Mouse (Mus musculus): Measurements from ENCODE around the gene Platr17.

Gene Platr17

GRCm38 (mm10) chr17:33908331-33909076 is 3.6 kb downstream of the Platr17 start:
- TF ChIP-seq GATA4 (IDR thresholded peaks at IDR 0.05; ENCODE audit: insufficient replicate concordance, low read length): no peak

- no peak for TF ChIP-seq GATA4 (IDR thresholded peaks at IDR 0.05; ENCODE audit: insufficient replicate concordance, low read length)
Observed at GRCm38 (mm10) chr17:33909077-33909868, 4.3 kb downstream of the Platr17 start, which contains the start of gene Daxx. TSS of gene Daxx (plus strand) at chr17:33909414.

GRCm38 (mm10) chr17:33909869-33910250 is 4.9 kb downstream of the Platr17 start:
- no peak for TF ChIP-seq GATA4 (IDR thresholded peaks at IDR 0.05; ENCODE audit: insufficient replicate concordance, low read length)

GRCm38 (mm10) chr17:33910346-33911051 is 5.6 kb downstream of the Platr17 start:
- TF ChIP-seq GATA4 (IDR thresholded peaks at IDR 0.05; ENCODE audit: insufficient replicate concordance, low read length): no peak

- TF ChIP-seq GATA4 (IDR thresholded peaks at IDR 0.05; ENCODE audit: insufficient replicate concordance, low read length): no peak
Observed at GRCm38 (mm10) chr17:33911052-33911812, 6.3 kb downstream of the Platr17 start.

- TF ChIP-seq GATA4 (IDR thresholded peaks at IDR 0.05; ENCODE audit: insufficient replicate concordance, low read length): no peak
Observed at GRCm38 (mm10) chr17:33911813-33912414, 7.0 kb downstream of the Platr17 start.

- no peak for TF ChIP-seq GATA4 (IDR thresholded peaks at IDR 0.05; ENCODE audit: insufficient replicate concordance, low read length)
Observed at GRCm38 (mm10) chr17:33913264-33913663, 8.3 kb downstream of the Platr17 start.

GRCm38 (mm10) chr17:33913905-33914304 is 9.0 kb downstream of the Platr17 start:
- no peak for TF ChIP-seq GATA4 (IDR thresholded peaks at IDR 0.05; ENCODE audit: insufficient replicate concordance, low read length)

GRCm38 (mm10) chr17:33914969-33915391 is 10.0 kb downstream of the Platr17 start:
- TF ChIP-seq GATA4 (IDR thresholded peaks at IDR 0.05; ENCODE audit: insufficient replicate concordance, low read length): no peak

GRCm38 (mm10) chr17:33915671-33916250 is 10.8 kb downstream of the Platr17 start, which contains the start of the genes Tapbp and Zbtb22:
TSS of gene Tapbp (plus strand) at chr17:33915899.
TSS of gene Zbtb22 (plus strand) at chr17:33915904.
- TF ChIP-seq GATA4 (IDR thresholded peaks at IDR 0.05; ENCODE audit: insufficient replicate concordance, low read length): no peak; the same call in 1 of the 2 replicates

GRCm38 (mm10) chr17:33916294-33916693 is 11.4 kb downstream of the Platr17 start:
- TF ChIP-seq GATA4 (IDR thresholded peaks at IDR 0.05; ENCODE audit: insufficient replicate concordance, low read length): no peak

- no peak for TF ChIP-seq GATA4 (IDR thresholded peaks at IDR 0.05; ENCODE audit: insufficient replicate concordance, low read length)
Observed at GRCm38 (mm10) chr17:33916847-33917655, 12.1 kb downstream of the Platr17 start.

GRCm38 (mm10) chr17:33917656-33918292 is 12.8 kb downstream of the Platr17 start:
- TF ChIP-seq GATA4 (IDR thresholded peaks at IDR 0.05; ENCODE audit: insufficient replicate concordance, low read length): no peak

All from liver, adult (tissue).